Mouse (Mus musculus): ENCODE data around the gene Sdhaf2. TPM values are rescaled to one million over a fixed set of nuclear protein-coding genes. Genes with fewer than 3 reads are reported as not detected.
"Not testable (repeated sequence)": the region's sequence is repeated elsewhere in the genome, so short reads cannot be mapped to it uniquely, and the experiment has no call there.

Gene Sdhaf2
- 59.2 and 71.7 TPM in 2 replicates for total RNA-seq (2017)

DNA sequence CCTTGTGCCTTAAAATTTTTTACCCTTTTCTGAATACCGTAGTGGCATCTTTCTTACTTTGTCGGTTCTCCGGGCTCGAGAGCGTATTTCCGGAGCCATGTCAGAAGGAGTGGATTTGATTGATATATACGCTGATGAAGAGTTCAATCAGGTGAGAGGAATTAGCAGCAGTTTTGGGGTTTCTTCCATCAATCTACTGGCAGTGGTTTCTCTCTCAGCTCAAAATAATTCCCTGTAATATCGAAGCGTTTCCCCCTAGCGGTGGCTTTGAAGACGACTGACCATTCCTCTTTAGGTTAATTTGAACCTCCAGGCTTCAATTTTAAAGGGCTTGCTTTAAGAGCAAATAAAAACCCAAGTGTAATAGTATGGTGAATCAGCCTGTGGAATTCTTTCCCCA is at the start of gene Sdhaf2:
Sdhaf2 (minus strand) TSS at position 233 of the 400 bp plus-strand sequence.
- 0 out of 4 replicates have a peak, but pooled peaks have one; percentile 35 to 39 for ATAC-seq (replicated peaks in 1 of 2; ENCODE audit: insufficient read depth in 1 of 2, low FRiP score in 2 of 2, low TSS enrichment in 1 of 2, low read depth in 1 of 2, poor library complexity in 2 of 2, severe bottlenecking in 2 of 2)

DNA sequence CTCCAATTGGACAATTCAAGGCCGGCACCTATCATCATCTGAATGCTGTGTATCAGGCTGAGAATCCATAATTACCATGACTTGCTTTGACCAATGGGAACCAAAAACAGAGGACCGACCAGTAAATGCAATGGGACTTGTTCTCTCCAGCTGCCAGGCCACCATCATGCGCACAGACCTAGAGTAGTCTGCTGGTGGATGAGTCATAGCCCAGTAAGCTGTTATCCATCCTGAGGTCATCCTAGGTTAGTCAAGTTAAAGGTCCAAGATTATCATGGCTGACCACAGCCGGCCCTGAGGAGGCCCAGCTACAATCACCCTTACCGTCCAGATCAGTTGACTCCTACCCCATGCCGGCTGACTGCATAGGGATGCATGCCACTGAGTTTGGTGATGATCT is 43.7 kb upstream of the Sdhaf2 start:
- ATAC-seq (replicated peaks in 1 of 2; ENCODE audit: insufficient read depth in 1 of 2, low FRiP score in 2 of 2, low TSS enrichment in 1 of 2, low read depth in 1 of 2, poor library complexity in 2 of 2, severe bottlenecking in 2 of 2), result no peak

DNA sequence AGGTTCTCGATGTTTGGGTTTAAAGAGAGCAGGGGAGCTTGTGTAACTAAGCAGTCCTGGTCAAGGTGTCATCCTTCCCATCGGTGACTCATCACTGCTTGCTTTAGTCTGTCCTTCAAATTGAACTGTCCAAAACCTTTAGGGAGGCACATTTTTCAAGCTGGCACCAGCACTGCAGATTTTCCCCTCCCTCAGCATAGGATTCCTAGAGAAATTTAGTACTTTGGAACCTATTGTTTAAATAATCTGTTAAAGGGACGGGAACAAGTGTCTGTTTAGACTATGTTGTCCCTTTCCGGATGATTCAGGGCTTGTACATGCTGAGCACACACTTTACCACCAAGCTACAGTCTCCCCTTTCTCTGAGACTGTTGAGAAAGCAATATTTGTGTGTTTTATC is 39.3 kb upstream of the Sdhaf2 start:
- no peak for ATAC-seq (replicated peaks in 1 of 2; ENCODE audit: insufficient read depth in 1 of 2, low FRiP score in 2 of 2, low TSS enrichment in 1 of 2, low read depth in 1 of 2, poor library complexity in 2 of 2, severe bottlenecking in 2 of 2)

DNA sequence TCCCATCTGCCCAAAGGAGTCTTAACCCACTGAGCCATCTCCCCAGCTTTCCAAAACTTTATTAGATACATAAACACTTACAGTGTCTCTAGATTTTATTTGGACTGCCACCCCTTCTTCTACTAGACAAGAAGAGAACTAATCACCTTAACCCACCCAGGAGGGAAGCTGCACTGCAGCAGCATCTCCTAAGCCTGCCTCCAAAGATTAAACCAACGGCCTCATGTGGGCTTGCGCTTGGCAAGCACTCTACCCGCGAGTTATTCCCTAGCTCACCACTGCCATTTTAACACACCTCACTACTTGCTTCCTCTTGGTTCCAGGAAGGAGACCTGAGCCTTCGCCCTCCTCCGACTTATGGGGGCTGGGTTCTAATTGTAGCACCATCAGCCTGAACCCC is 38.3 kb upstream of the Sdhaf2 start:
- no peak for ATAC-seq (replicated peaks in 1 of 2; ENCODE audit: insufficient read depth in 1 of 2, low FRiP score in 2 of 2, low TSS enrichment in 1 of 2, low read depth in 1 of 2, poor library complexity in 2 of 2, severe bottlenecking in 2 of 2)

DNA sequence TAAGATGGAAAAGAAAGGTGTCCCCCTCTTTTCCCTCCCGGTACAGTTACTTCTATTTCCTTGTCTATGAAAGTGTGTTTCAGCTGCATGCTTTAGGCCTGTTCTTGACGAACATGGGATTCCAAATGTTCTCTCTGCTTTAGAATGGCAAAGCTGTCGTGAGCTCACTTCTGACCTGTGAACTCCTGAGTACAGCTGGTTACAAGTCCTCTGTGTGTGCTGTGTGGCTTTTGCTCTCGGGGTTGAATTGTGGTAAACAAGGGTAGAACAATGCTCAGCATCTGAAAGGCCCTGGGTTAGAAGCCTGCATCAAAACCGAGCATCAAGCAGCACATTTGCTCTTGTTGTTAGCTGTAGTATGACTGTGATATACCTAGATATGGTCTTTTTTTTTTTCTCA is 36.4 kb upstream of the Sdhaf2 start:
- no peak for ATAC-seq (replicated peaks in 1 of 2; ENCODE audit: insufficient read depth in 1 of 2, low FRiP score in 2 of 2, low TSS enrichment in 1 of 2, low read depth in 1 of 2, poor library complexity in 2 of 2, severe bottlenecking in 2 of 2)

DNA sequence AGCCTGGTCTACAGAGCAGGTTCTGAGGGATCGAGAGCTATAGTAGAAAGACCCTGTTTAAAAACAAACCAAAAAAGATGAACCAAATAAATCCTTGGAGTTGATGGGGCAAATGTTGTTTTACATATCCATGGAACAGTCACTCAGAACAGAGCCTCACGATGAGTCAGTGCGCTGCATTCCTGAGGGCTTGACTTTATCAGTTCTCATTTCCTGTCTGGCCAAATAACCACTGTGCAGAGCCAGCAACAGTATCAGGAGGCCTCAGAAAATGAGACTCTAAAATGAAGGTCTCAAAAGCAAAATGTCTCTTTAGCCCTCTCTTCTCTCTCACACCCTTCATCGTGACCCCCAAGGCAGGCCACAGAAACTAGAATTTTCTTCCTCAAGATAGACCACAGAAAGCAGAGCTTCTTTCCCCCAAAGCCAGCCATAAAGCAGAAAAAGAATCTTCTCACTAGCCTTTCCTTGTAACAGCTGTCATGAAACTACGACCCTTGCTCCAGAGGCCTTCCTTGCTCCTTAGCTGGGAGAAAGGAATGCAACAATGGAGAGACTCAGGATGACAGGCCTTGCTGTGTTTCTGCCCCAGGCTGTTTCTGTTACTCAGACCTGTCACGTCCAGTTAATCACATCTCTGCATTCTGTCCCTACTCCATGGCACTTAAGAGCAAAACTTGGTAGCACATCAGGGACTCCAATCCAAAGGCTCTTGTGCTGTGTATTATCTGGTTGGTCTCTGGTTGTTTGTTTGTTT is 35.8 kb upstream of the Sdhaf2 start:
- ATAC-seq (replicated peaks in 1 of 2; ENCODE audit: insufficient read depth in 1 of 2, low FRiP score in 2 of 2, low TSS enrichment in 1 of 2, low read depth in 1 of 2, poor library complexity in 2 of 2, severe bottlenecking in 2 of 2), result no peak

DNA sequence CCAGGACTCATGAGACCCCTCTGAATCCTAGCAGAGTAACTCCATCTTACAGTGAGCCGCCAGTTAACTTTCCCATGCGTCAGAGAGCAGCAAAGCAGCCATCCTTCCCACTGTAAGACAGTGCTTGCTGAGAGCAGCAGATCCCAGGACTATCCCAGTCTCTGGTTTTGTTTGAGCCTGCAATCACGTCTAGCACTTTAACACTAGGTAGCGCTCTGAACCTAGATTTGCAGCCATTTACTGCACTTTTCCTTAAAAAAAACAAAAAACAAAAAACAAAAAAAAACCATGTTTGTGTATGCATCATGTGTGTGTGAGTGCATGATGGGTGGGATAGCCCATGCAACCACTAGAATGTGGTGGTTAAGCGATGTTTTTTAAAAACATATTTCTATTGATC is 34.2 kb upstream of the Sdhaf2 start:
- ATAC-seq (replicated peaks in 1 of 2; ENCODE audit: insufficient read depth in 1 of 2, low FRiP score in 2 of 2, low TSS enrichment in 1 of 2, low read depth in 1 of 2, poor library complexity in 2 of 2, severe bottlenecking in 2 of 2), result no peak

DNA sequence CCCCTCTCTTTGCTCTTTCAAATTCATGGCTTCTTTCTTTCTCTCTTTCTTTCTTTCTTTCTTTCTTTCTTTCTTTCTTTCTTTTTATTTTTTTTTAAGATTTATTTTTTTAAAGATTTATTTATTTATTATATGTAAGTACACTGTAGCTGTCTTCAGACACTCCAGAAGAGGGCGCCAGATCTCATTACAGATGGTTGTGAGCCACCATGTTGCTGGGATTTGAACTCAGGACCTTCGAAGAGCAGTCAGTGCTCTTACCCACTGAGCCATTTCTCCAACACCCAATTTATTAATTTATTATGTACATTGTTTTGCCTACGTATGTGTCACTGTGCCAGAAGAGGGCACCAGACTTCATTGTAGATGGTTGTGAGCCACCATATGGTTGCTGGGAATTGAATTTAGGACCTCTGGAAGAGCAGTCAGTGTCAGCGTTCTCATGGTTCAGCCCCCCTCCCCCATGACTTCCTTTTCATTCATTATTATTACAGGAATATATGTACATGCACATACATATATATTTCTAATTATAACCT is 32.0 kb upstream of the Sdhaf2 start:
- not testable (repeated sequence) for ATAC-seq (replicated peaks in 1 of 2; ENCODE audit: insufficient read depth in 1 of 2, low FRiP score in 2 of 2, low TSS enrichment in 1 of 2, low read depth in 1 of 2, poor library complexity in 2 of 2, severe bottlenecking in 2 of 2)

DNA sequence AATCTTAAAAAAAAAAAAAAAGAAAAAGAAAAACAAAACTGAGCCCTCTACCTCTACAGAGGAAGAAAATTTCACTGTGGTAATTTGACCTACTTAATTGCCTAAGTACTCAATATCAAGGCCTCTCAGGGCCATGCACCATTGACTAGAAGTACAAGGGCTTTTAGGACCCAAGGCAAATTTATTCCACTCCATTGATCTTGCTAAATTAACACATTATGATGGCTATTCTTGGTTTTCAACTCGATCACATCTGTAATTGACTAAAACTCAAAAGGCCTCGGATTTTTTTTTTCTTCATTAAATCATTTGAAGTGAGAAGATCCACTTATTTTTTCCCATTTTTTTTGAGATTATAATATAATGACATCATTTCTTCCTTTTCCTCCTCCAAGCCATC is 31.5 kb upstream of the Sdhaf2 start:
- no peak for ATAC-seq (replicated peaks in 1 of 2; ENCODE audit: insufficient read depth in 1 of 2, low FRiP score in 2 of 2, low TSS enrichment in 1 of 2, low read depth in 1 of 2, poor library complexity in 2 of 2, severe bottlenecking in 2 of 2)

DNA sequence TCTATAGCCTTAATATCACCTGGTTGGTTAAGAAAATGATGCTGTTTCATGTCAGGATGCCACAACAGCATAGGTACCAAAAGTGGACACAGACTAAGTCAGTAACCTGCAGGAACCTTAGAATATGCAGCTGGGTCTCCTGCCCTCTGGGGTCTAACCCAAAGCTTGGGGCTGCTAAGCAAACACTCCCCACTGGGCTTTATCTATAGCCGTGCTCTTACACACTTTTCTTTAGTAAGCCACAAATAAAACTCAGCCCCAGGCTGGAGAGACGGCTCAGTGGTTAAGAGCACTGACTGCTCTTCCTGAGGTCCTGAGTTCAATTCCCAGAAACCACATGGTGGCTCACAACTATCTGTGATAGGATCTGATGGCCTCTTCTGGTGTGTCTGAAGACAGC is 31.1 kb upstream of the Sdhaf2 start:
- no peak for ATAC-seq (replicated peaks in 1 of 2; ENCODE audit: insufficient read depth in 1 of 2, low FRiP score in 2 of 2, low TSS enrichment in 1 of 2, low read depth in 1 of 2, poor library complexity in 2 of 2, severe bottlenecking in 2 of 2)

DNA sequence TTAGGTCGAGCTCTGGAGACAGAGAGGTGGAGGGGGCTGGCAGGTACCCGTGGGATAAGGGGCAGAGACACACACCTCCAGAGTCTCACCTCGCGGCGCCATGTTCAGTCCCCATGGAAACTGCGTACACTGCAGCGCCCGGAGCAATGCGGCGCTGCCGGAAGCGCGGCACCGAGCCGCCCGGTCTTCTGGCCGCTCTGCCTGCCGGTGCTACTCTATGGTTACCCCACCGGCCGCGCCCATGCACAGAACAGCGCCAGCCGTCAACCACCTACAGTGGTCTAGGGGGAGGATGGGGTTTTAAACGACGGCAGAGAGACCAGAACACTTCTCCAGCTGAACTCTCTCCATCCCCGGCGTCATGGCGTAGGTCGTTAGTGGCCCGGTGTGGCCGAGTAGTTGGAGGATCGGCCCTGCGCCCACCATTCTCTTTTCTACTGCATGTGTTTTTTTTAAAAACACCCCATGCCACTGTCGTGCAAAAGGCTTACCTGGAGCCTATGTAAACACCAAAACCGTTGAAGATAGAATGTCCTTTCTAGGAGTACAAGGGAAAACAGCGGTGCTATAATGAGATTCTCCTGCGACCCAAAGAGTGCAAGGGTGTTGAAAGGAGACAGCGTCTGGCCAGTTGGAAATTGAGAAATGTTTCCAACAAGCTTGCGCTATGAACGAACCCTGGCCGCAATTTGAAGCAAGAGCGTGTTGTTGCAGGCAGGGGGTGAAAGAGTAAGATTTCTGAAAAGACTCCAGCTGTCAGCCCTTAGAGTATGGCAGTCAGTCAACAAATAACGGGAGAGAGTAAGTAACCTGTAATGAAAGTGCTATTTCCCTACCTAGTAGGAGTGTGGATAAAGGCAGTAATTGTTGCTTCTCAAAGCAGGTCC is 29.9 kb upstream of the Sdhaf2 start, which contains the start of gene Tmem216:
Tmem216 (minus strand) TSS at position 615 of the 887 bp plus-strand sequence.
- ATAC-seq (replicated peaks in 1 of 2; ENCODE audit: insufficient read depth in 1 of 2, low FRiP score in 2 of 2, low TSS enrichment in 1 of 2, low read depth in 1 of 2, poor library complexity in 2 of 2, severe bottlenecking in 2 of 2), result peak; percentile 94 to 99

DNA sequence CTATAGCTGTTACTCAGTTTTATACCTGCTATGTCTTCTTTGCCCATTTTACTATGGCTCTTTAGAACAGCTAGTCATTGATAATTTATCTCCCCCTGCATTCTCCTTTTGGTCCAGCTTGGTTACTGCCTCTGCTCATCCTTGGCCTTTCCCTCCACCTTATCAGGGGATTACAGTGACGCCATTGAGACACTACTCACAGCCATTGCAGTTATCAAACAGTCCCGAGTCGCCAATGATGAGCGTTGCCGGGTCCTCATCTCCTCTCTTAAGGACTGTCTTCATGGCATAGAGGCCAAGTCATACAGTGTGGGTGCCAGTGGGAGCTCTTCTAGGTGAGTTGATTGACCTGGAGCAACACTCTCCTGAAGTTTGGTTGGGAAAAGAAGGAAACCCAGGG is 13.5 kb upstream of the Sdhaf2 start:
- ATAC-seq (replicated peaks in 1 of 2; ENCODE audit: insufficient read depth in 1 of 2, low FRiP score in 2 of 2, low TSS enrichment in 1 of 2, low read depth in 1 of 2, poor library complexity in 2 of 2, severe bottlenecking in 2 of 2), result no peak

DNA sequence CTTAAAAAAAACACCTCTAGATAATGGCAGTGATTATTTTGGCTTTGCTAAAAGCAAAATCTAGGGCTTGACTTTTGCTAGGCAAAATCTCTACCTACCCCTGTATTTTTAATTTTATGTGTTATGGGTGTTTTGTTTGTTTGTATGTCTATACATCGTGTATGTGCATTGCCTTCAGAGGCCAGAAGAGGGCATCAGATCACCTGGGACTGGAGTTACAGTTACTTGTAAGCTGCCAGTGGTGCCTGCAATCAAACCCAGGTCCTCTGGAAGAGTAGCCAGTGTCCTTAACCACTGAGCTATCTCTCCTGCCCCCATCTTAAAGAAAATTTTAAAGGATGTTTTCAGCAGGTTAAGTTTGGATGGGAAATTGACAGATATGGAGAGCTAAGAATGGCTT is 4.1 kb upstream of the Sdhaf2 start:
- ATAC-seq (replicated peaks in 1 of 2; ENCODE audit: insufficient read depth in 1 of 2, low FRiP score in 2 of 2, low TSS enrichment in 1 of 2, low read depth in 1 of 2, poor library complexity in 2 of 2, severe bottlenecking in 2 of 2), result no peak

DNA sequence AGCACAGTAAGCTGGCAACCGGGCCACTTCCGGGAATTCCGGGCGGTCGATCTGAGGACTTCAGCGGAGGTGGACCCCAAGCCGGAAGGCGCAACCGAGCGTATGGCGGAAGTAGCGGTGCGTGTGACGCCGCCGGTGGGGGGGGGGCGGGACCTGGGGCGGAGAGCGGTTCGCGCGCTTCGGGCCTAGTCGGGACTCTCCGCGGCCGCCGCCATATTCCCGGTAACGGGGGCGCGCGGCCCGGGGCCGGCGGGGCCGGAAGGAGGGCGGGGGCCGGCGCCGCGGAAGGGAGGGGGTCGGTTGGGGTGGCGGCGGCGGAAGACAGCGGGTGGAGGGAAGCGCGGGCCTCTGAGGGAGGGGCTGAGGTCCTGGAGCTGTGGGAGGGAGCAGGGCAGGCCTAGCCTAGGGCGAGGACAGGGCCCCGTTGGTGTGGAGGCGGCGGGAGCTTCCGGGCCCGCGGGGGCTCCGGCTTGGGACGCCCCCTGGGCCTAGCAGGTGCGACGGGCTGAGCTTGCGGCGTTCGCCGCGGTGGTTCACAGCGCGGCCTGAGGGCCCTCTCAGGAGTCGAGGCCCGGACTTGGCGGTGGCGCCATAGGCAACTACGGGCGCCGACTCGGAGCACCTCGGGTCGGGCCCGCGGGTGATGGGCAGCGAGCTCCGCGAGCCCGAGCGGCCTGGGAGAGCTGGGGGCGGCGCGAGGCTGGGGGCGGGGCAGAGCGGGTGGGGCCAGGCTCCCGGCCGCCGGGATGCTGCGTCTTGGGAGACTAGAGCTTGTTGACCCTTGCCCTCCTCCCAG is 638 bp downstream of the Sdhaf2 start, which contains the start of gene Cpsf7:
Cpsf7 (plus strand) TSS at position 161 of the 796 bp plus-strand sequence.
- peak; percentile 81 to 91 for ATAC-seq (replicated peaks in 1 of 2; ENCODE audit: insufficient read depth in 1 of 2, low FRiP score in 2 of 2, low TSS enrichment in 1 of 2, low read depth in 1 of 2, poor library complexity in 2 of 2, severe bottlenecking in 2 of 2)

DNA sequence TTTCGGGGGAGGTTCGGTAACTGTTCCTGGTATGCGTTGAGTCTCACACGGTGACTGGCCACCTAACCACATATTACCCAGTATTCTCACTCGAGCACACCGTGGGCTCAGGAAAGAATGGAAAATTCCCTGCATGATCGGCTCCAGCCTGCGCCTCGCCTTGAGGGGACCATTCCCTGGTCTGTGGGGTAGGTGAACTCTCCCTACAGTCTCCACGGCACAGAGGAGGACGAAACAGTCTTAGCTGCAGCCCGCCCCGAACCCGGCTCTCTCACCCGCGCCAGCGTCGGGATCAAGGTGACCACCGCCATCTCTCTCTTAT is 1.2 kb downstream of the Sdhaf2 start:
- peak in 1 of 2 experiments; percentile 42; a peak in 2 of 4 replicates for ATAC-seq (replicated peaks in 1 of 2; ENCODE audit: insufficient read depth in 1 of 2, low FRiP score in 2 of 2, low TSS enrichment in 1 of 2, low read depth in 1 of 2, poor library complexity in 2 of 2, severe bottlenecking in 2 of 2)

DNA sequence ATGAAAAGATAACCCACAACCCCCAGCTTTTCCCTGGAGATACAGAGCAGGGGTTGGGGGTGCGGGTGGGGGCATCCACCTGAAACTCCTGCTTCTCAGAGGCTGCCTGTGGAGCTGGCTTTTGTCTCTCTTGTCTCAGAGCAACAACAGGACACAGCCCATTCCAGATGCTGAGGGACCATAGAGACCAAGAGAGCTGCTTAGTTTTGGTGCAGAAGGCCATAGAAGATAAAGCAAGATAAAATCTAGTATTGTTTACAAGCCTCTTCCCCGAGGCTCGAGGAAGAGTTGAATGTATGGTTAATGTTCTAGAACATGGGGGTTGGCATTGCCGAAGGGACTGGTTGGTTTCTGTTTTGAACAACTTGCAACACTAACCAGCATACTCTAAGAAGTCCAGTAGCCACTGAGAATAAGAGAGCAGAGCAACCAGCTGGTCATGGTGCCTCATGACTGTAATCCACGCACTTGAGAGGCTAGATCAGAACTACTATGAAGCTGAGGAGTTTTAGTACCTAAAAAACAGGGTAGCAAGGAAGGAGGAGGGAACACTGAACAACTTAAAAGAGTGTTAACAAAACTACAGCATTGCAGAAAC is 2.4 kb downstream of the Sdhaf2 start:
- no peak for ATAC-seq (replicated peaks in 1 of 2; ENCODE audit: insufficient read depth in 1 of 2, low FRiP score in 2 of 2, low TSS enrichment in 1 of 2, low read depth in 1 of 2, poor library complexity in 2 of 2, severe bottlenecking in 2 of 2)

DNA sequence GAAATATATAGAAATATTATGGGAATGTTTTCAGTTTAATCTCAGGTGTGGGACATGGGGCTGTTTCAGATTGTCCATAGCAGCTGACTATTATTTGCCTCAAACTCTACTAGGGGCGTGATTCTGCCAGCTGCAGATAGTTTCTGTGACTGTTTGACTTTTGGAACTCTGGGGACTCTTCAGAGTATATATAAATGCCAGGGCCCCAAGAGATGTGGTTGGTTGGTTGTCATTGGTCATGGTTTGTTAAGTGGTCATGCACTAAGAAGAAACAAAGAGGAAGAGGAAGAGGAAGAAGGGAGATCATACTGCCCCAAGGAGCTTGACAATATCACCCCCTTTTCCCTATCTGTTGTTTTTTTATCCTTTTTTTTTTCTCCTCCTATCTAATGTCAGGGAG is 4.0 kb downstream of the Sdhaf2 start:
- ATAC-seq (replicated peaks in 1 of 2; ENCODE audit: insufficient read depth in 1 of 2, low FRiP score in 2 of 2, low TSS enrichment in 1 of 2, low read depth in 1 of 2, poor library complexity in 2 of 2, severe bottlenecking in 2 of 2), result no peak
